Mouse (Mus musculus) thymus, adult 2 months (tissue): ENCODE measurements around the gene Eif3l.

ENCODE experiments used
- CTCF ChIP-seq: fragments of 200-500 bp; IDR thresholded peaks from 2 replicates; pipeline ENCODE4 v1.5.1; 2012; ENCODE audit warnings: mild to moderate bottlenecking, control low read depth, low read length, moderate library complexity, borderline replicate concordance; ENCODE audit not compliant: control insufficient read depth, poor library complexity, insufficient read depth; ENCODE audit errors: extremely low read depth
- POLR2A ChIP-seq: fragments of 200-500 bp; IDR thresholded peaks from 2 replicates; pipeline ENCODE4 v1.6.1; 2012; ENCODE audit warnings: mild to moderate bottlenecking, low read length, control low read depth, moderate library complexity; ENCODE audit not compliant: control insufficient read depth, poor library complexity, insufficient read depth; ENCODE audit errors: extremely low read depth

GRCm38 (mm10) chr15:79030551-79031435 lies 44.2 kb upstream of the Eif3l start:
- TF ChIP-seq CTCF (peak; percentile 50; the same call in 1 of the 2 replicates), POLR2A (no peak)
